11 mouse cellular contexts compared by ENCODE assay signal in the genomic region with DNA sequence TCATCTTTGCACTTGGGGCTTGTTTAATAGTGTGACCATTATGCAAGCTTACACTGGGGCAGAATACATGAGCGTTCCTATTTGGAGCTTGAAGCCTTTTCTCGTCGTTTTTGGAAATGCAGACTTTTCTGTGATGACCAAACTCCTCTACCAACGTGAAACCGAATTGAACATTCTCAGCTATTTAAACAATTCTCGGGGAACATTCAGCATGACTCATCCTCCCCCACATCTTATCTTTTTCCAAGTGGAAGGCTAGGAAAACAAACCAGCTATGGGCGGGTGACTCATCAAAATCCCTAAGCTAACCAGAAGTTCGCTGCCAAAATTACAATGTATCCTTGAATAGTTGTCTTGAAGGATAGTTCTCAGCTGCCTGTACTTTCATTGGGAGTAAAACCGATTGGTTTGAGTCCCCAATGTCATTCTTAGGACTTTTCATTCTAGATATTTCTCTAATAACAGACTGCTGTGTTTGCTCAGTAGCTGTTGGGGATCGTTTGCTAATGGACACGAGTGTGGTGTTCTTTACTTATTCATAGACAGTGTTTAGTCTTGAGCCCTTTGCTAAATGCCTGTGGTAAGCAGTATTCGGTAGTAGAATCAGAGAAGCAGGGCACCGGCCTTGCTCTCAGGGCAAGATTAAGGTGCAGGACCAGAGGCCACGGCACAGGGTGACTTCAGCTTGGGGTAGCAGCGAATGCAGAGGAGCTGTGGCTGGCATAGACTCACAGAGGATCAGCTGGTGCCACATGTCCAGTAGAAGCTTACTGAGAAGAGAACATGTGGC. TPM values are rescaled to one million over a fixed set of nuclear protein-coding genes. Genes with fewer than 3 reads are reported as not detected.
DNase-seq lines count a peak whose midpoint lies in the region; ATAC-seq lines count a peak whose summit lies in the region.
"Had no signal": no experiment of that assay in that cellular context is flagged by ENCODE, and none has a peak within 500 bp of the region (broad histone marks: within the 10 kb centered on the region; RNA-seq: fewer than 3 reads in every experiment).

No protein-coding gene starts in this region.

- H3K27ac ChIP-seq in brown adipose tissue, adult 24 weeks (replicated peaks; ENCODE audit: low read depth, low read length): 0 out of 2 replicates have a peak overlapping the region, but pooled peaks have one; percentile 1
- no peak overlapping the region for H3K27ac ChIP-seq in kidney, embryonic 16.5 days (ENCODE audit: low read length)
- H3K27ac ChIP-seq: forebrain, embryonic 13.5 days; midbrain, embryonic 12.5 days had no signal

- intact Hi-C loops in left cerebral cortex, postnatal 25 days (cut with DNase I): loop anchor here (5.0 kb wide), 1 partner anchor 201 kb away; no protein-coding TSS in a partner anchor

- WGBS in kidney, embryonic 16.5 days: 75% methylated on average over 15 of the region's 15 CpGs

- peaks cover 95% of the 10 kb centered on the region for H3K36me3 ChIP-seq in megakaryocyte, embryonic 14.5 days (replicated peaks; ENCODE audit: low read length)
- H3K36me3 ChIP-seq in kidney, embryonic 16.5 days (ENCODE audit: insufficient read depth, low read length): peaks cover 45% of the 10 kb centered on the region

- H3K27me3 ChIP-seq in megakaryocyte, embryonic 14.5 days (replicated peaks): no peaks in the 10 kb centered on the region
- H3K27me3 ChIP-seq in kidney, embryonic 16.5 days (ENCODE audit: insufficient read depth, low read length): no peaks in the 10 kb centered on the region
- H3K27me3 ChIP-seq: forebrain, embryonic 13.5 days; midbrain, embryonic 12.5 days had no signal

- H3K4me3 ChIP-seq in megakaryocyte, embryonic 14.5 days (replicated peaks): peak overlapping the region; percentile 83
- H3K4me3 ChIP-seq in brown adipose tissue, adult 24 weeks (ENCODE audit: insufficient read depth, low read depth, low read length): no peak overlapping the region
- H3K4me3 ChIP-seq in kidney, embryonic 16.5 days (ENCODE audit: low read length): no peak overlapping the region
- H3K4me3 ChIP-seq: forebrain, embryonic 13.5 days; midbrain, embryonic 12.5 days had no signal

- H3K4me1 ChIP-seq in megakaryocyte, embryonic 14.5 days: peaks cover 76% of the 10 kb centered on the region
- no peaks in the 10 kb centered on the region for H3K4me1 ChIP-seq in brown adipose tissue, adult 24 weeks (ENCODE audit: control insufficient read depth, insufficient read depth, insufficient read length, low read length)
- H3K4me1 ChIP-seq in kidney, embryonic 16.5 days (ENCODE audit: insufficient read depth, low read length): no peaks in the 10 kb centered on the region
- H3K4me1 ChIP-seq: forebrain, embryonic 13.5 days had no signal

- peak; percentile 84 for ATAC-seq in frontal cortex, adult (ENCODE audit: low TSS enrichment)
- no peak for ATAC-seq in megakaryocyte, adult 5-6 weeks (ENCODE audit: poor library complexity, severe bottlenecking)
- ATAC-seq in kidney, embryonic 16.5 days (ENCODE audit: low FRiP score, low TSS enrichment): no peak
- ATAC-seq: forebrain, embryonic 13.5 days had no signal

- no peak for DNase-seq in frontal cortex, postnatal 10 days (ENCODE audit: low spot score in 2 of 2)
- peak; percentile 79 to 97 for DNase-seq in left cerebral cortex, postnatal 25 days (ENCODE audit: low spot score in 2 of 2)
- DNase-seq in spleen, adult 18-20 months: no peak

- no peak overlapping the region for H3K9ac ChIP-seq in kidney, embryonic 16.5 days (replicated peaks; ENCODE audit: low read length)
- H3K9ac ChIP-seq: forebrain, embryonic 13.5 days; midbrain, embryonic 12.5 days had no signal

- H3K9me3 ChIP-seq in megakaryocyte, embryonic 14.5 days: no peaks in the 10 kb centered on the region
- no peaks in the 10 kb centered on the region for H3K9me3 ChIP-seq in kidney, embryonic 16.5 days (ENCODE audit: low read length)
- H3K9me3 ChIP-seq: forebrain, embryonic 13.5 days; midbrain, embryonic 12.5 days had no signal

- no peak overlapping the region for H3K4me2 ChIP-seq in kidney, embryonic 16.5 days (replicated peaks; ENCODE audit: low read depth, low read length)
- H3K4me2 ChIP-seq: forebrain, embryonic 13.5 days; midbrain, embryonic 12.5 days had no signal

RNA-seq across cellular contexts. Expression of gene Sfxn1, which starts 29.6 kb away (rescaled TPM):
- 4.1 and 14.0 TPM in 2 replicates for polyA plus RNA-seq in megakaryocyte, embryonic 14.5 days (2012; ENCODE audit: insufficient read depth, low replicate concordance)
- total RNA-seq in megakaryocyte, adult 5-6 weeks (2015): 41.1 and 41.5 TPM in 2 replicates
- total RNA-seq in megakaryocyte, adult 5-6 weeks (2017): 25.2 and 30.4 TPM in 2 replicates
- polyA plus RNA-seq in brown adipose tissue, adult 24 weeks (2012; ENCODE audit: insufficient read depth, insufficient read length, missing spikeins): 109 and 122 TPM in 2 replicates
- 10 to 100 TPM; 42.5 to 45.1 TPM for total RNA-seq in left cerebral cortex, postnatal 25 days (2021)
- polyA plus RNA-seq in kidney, embryonic 16.5 days (2015; fragmentation: Nextera tagmentation; extraction: Ambion mirVana): 103 TPM in 2 replicates

RNA-seq across cellular contexts. Expression of gene Drd1, which starts 45.7 kb away (rescaled TPM):
- not detected in 2 replicates for polyA plus RNA-seq in megakaryocyte, embryonic 14.5 days (2012; ENCODE audit: insufficient read depth, low replicate concordance)
- total RNA-seq in megakaryocyte, adult 5-6 weeks (2015): not detected in 2 replicates
- total RNA-seq in megakaryocyte, adult 5-6 weeks (2017): not detected in 2 replicates
- polyA plus RNA-seq in brown adipose tissue, adult 24 weeks (2012; ENCODE audit: insufficient read depth, insufficient read length, missing spikeins): 0.48 TPM in 1 of 2 replicates, not detected in the other
- 10 to 100 TPM; 23.9 to 57.3 TPM for total RNA-seq in left cerebral cortex, postnatal 25 days (2021)
- polyA plus RNA-seq in kidney, embryonic 16.5 days (2015; fragmentation: Nextera tagmentation; extraction: Ambion mirVana): 0.39 and 0.50 TPM in 2 replicates
- polyA plus RNA-seq: spleen, adult 2 months had no signal

Comparison
In these comparisons a context has a peak if more than half of its experiments do, and no peak if none do; other contexts are left out.
1. DNase-seq: peak in left cerebral cortex, postnatal 25 days (2 of 2); none in frontal cortex, postnatal 10 days (0 of 2) and spleen, adult 18-20 months (0 of 2).